33 mouse cellular contexts compared by ENCODE assay signal in genomic region chr10:93087504-93087903, GRCm38 (mm10). TPM values are rescaled to one million over a fixed set of nuclear protein-coding genes. Genes with fewer than 3 reads are reported as not detected.
"Had no signal": no experiment of that assay in that cellular context is flagged by ENCODE, and none has a peak within 500 bp of the region (broad histone marks: within the 10 kb centered on the region; RNA-seq: fewer than 3 reads in every experiment).

No protein-coding gene starts in this region.

- ATAC-seq: hindbrain, embryonic 16.5 days; hindbrain, postnatal 0 days; inflammation-experienced regulatory T-cells, adult 6 months; intestine, embryonic 15.5 days; intestine, embryonic 16.5 days; intestine, postnatal 0 days had no signal

- H3K4me2 ChIP-seq: heart, embryonic 12.5 days; heart, embryonic 15.5 days; hindbrain, embryonic 12.5 days; hindbrain, embryonic 13.5 days; hindbrain, embryonic 14.5 days; hindbrain, embryonic 15.5 days; intestine, embryonic 15.5 days; kidney, embryonic 15.5 days had no signal

- H3K4me3 ChIP-seq: heart, embryonic 10.5 days; heart, embryonic 12.5 days; heart, embryonic 15.5 days; hindbrain, embryonic 10.5 days; hindbrain, embryonic 12.5 days; hindbrain, embryonic 13.5 days; hindbrain, embryonic 15.5 days; intestine, embryonic 15.5 days; kidney, embryonic 15.5 days; layer of hippocampus, adult 2 months; left cerebral cortex, adult 2 months had no signal

- DNase-seq: heart, postnatal 10 days; heart, postnatal 14 days; heart, postnatal 36 days; kidney, adult 11 months; kidney, adult 18-20 months; kidney, adult 2 months; kidney, adult 8-10 months; kidney, adult 9 months; kidney, postnatal 10 days; kidney, postnatal 14 days; kidney, postnatal 25 days; kidney, postnatal 36 days; kidney, postnatal 4 days; layer of hippocampus, adult 9-11 months; layer of hippocampus, postnatal 36 days had no signal

- H3K27ac ChIP-seq: heart, embryonic 10.5 days; heart, embryonic 15.5 days; hindbrain, embryonic 10.5 days; hindbrain, embryonic 12.5 days; hindbrain, embryonic 13.5 days; hindbrain, embryonic 14.5 days; hindbrain, embryonic 15.5 days; hindbrain, postnatal 0 days; intestine, embryonic 15.5 days; kidney, embryonic 15.5 days; kidney, postnatal 0 days; layer of hippocampus, adult 2 months; left cerebral cortex, adult 2 months had no signal

- H3K4me1 ChIP-seq: intestine, embryonic 15.5 days; kidney, embryonic 15.5 days had no signal

- H3K27me3 ChIP-seq: heart, embryonic 12.5 days; heart, embryonic 15.5 days; hindbrain, embryonic 12.5 days; hindbrain, embryonic 13.5 days; hindbrain, embryonic 15.5 days; intestine, embryonic 15.5 days had no signal

- H3K9me3 ChIP-seq: heart, embryonic 10.5 days; heart, embryonic 12.5 days; heart, embryonic 15.5 days; hindbrain, embryonic 10.5 days; hindbrain, embryonic 12.5 days; hindbrain, embryonic 13.5 days; hindbrain, embryonic 15.5 days; intestine, embryonic 15.5 days; kidney, embryonic 15.5 days had no signal

- H3K36me3 ChIP-seq: heart, embryonic 10.5 days; heart, embryonic 12.5 days; heart, embryonic 15.5 days; hindbrain, embryonic 10.5 days; hindbrain, embryonic 12.5 days; hindbrain, embryonic 13.5 days; hindbrain, embryonic 15.5 days; intestine, embryonic 15.5 days; kidney, embryonic 15.5 days had no signal

- H3K9ac ChIP-seq: heart, embryonic 12.5 days; heart, embryonic 15.5 days; hindbrain, embryonic 12.5 days; hindbrain, embryonic 13.5 days; hindbrain, embryonic 14.5 days; hindbrain, embryonic 15.5 days; intestine, embryonic 15.5 days; kidney, embryonic 15.5 days had no signal

RNA-seq across cellular contexts. Expression of gene Cfap54, which starts 6.1 kb away (rescaled TPM):
- polyA plus RNA-seq: intestine, postnatal 0 days had no signal
